Mouse (Mus musculus) left cerebral cortex, adult 8-10 months (tissue): ENCODE results near the gene Tada3. TPM values are rescaled to one million over a fixed set of nuclear protein-coding genes. Genes with fewer than 3 reads are reported as not detected.

Experiments
- DNase-seq, 2 experiments: peaks; one replicate each; pipeline ENCODE4 v3.0.0; 2022; ENCODE audit warnings: low spot score in 2 of 2
- total RNA-seq, 4 experiments: library from RNA; stranded (reverse); gene quantifications; 2 replicates each; pipeline ENCODE4 v1.2.4; 2022

Tada3 gene
- total RNA-seq: 10 to 100 TPM; 47.4 to 50.1 (median 47.8) TPM

- DNase-seq: peak; percentile 84 to 88
Observed at GRCm38 (mm10) chr6:113377496-113378385, at the start of gene Tada3, which contains the start of gene Arpc4. TSS of gene Tada3 (minus strand) at chr6:113377883. TSS of gene Arpc4 (plus strand) at chr6:113378115.

- DNase-seq: no peak
Observed at GRCm38 (mm10) chr6:113427397-113427796, 49.7 kb upstream of the Tada3 start.

- no peak for DNase-seq
Observed at GRCm38 (mm10) chr6:113426696-113427095, 49.0 kb upstream of the Tada3 start.

- DNase-seq: no peak
Observed at GRCm38 (mm10) chr6:113424187-113424586, 46.5 kb upstream of the Tada3 start.

- no peak for DNase-seq
Observed at GRCm38 (mm10) chr6:113423000-113423399, 45.3 kb upstream of the Tada3 start.

- DNase-seq: peak; percentile 91 to 98
Observed at GRCm38 (mm10) chr6:113419199-113419587, 41.5 kb upstream of the Tada3 start, which contains the start of gene Rpusd3. TSS of gene Rpusd3 (minus strand) at chr6:113419340.

GRCm38 (mm10) chr6:113418441-113419198, 40.9 kb upstream of the Tada3 start:
- no peak for DNase-seq

- DNase-seq: no peak
Observed at GRCm38 (mm10) chr6:113416416-113416815, 38.7 kb upstream of the Tada3 start.

- no peak for DNase-seq
Observed at GRCm38 (mm10) chr6:113410001-113410400, 32.3 kb upstream of the Tada3 start.

GRCm38 (mm10) chr6:113406683-113407082, 29.0 kb upstream of the Tada3 start:
- DNase-seq: no peak

GRCm38 (mm10) chr6:113405483-113405882, 27.8 kb upstream of the Tada3 start:
- peak in 1 of 2 experiments; percentile 70 for DNase-seq

- DNase-seq: no peak
Observed at GRCm38 (mm10) chr6:113404649-113405448, 27.2 kb upstream of the Tada3 start.

GRCm38 (mm10) chr6:113402094-113402493, 24.4 kb upstream of the Tada3 start:
- no peak for DNase-seq

GRCm38 (mm10) chr6:113396270-113397030, 18.8 kb upstream of the Tada3 start:
- no peak for DNase-seq

GRCm38 (mm10) chr6:113395501-113395900, 17.8 kb upstream of the Tada3 start:
- DNase-seq: no peak

GRCm38 (mm10) chr6:113394811-113395210, 17.1 kb upstream of the Tada3 start:
- no peak for DNase-seq

- no peak for DNase-seq
Observed at GRCm38 (mm10) chr6:113393951-113394350, 16.3 kb upstream of the Tada3 start.

GRCm38 (mm10) chr6:113392387-113393071, 14.8 kb upstream of the Tada3 start:
- peak in 1 of 2 experiments; percentile 39 for DNase-seq

- DNase-seq: no peak
Observed at GRCm38 (mm10) chr6:113392015-113392386, 14.3 kb upstream of the Tada3 start.

- DNase-seq: no peak
Observed at GRCm38 (mm10) chr6:113390715-113391114, 13.0 kb upstream of the Tada3 start.
